Mouse (Mus musculus): ENCODE measurements around the gene Hecw2.

- TF ChIP-seq CTCF (IDR thresholded peaks at IDR 0.05; ENCODE audit: borderline replicate concordance, insufficient read depth, low read length) (no peak), POLR2A (IDR thresholded peaks at IDR 0.05; ENCODE audit: low read depth, low read length) (no peak)
Measured at GRCm38 (mm10) chr1:54193191-54193770, 1.7 kb downstream of the Hecw2 start.
